Mouse (Mus musculus) heart, adult 2 months (tissue): ENCODE measurements at regions not wholly inside any gene's neighbourhood (a gene's known extent, or its start where the extent isn't known, plus 50 kb on each side); places are given as distances from the start of the nearest gene placed in this dataset.

Source experiments
- CTCF ChIP-seq: fragments of 200-600 bp; IDR thresholded peaks from 2 replicates; pipeline ENCODE4 v1.8.1; 2022; ENCODE audit warnings: antibody characterized with exemption, mild to moderate bottlenecking, moderate library complexity
- EP300 ChIP-seq: fragments of 200-500 bp; IDR thresholded peaks from 2 replicates; pipeline ENCODE4 v1.6.1; 2011; ENCODE audit warnings: low read depth, low read length, control low read depth; ENCODE audit not compliant: insufficient read depth
- POLR2A ChIP-seq: fragments of 200-500 bp; IDR thresholded peaks from 2 replicates; pipeline ENCODE4 v1.6.1; 2011; ENCODE audit warnings: mild to moderate bottlenecking, low read depth, low read length, control low read depth; ENCODE audit not compliant: insufficient read depth

DNA sequence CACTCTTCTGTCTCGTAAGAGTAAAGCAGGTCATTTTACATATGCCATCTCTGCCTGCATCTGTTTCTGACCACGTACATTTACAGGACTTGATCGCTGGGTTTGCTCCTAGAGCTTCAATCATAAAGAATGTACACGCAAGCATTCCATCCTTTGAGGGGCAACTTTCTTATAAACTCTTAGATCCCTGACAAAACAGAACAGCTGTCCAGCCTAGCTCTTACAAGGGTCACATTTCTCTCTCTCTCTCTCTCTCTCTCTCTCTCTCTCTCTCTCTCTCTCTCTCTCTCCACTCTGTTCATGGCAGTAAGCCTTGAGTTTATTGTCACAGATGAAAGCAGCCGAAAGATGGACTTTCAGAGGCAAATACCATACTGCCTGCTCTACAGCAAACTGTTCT lies 67.6 kb upstream of the Fat1 start:
- no peak for TF ChIP-seq CTCF
- TF ChIP-seq POLR2A, result no peak
- no peak for TF ChIP-seq EP300
